ENCODE assay signal across 10 mouse cellular contexts in genomic region chr4:134663052-134663451, GRCm38 (mm10). TPM values are rescaled to one million over a fixed set of nuclear protein-coding genes. Genes with fewer than 3 reads are reported as not detected.
A peak's percentile ranks its signal among the peaks of the same experiment; 100 is the strongest.
DNase-seq lines count a peak whose midpoint lies in the region; ATAC-seq lines count a peak whose summit lies in the region.
"Had no signal": no experiment of that assay in that cellular context is flagged by ENCODE, and none has a peak within 500 bp of the region (broad histone marks: within the 10 kb centered on the region; RNA-seq: fewer than 3 reads in every experiment).

No protein-coding gene starts in this region.

- 36% methylated on average over 10 of the region's 10 CpGs for WGBS in intestine, embryonic 16.5 days

- ATAC-seq in common myeloid progenitor, adult 5-6 weeks (replicated peaks; ENCODE audit: low read depth, poor library complexity, severe bottlenecking) = peak; percentile 85
- ATAC-seq in intestine, embryonic 16.5 days = peak; percentile 58; the same call in 1 of the 2 replicates
- ATAC-seq: inflammation-experienced regulatory T-cells, adult 6 months had no signal

- H3K36me3 ChIP-seq in intestine, embryonic 16.5 days (ENCODE audit: control insufficient read depth, insufficient read depth, low read length) = no peaks in the 10 kb centered on the region
- H3K36me3 ChIP-seq: liver, embryonic 15.5 days; neural tube, embryonic 13.5 days had no signal

- H3K4me1 ChIP-seq in intestine, embryonic 16.5 days (ENCODE audit: control insufficient read depth, insufficient read depth, low read length) = peaks cover 13% of the 10 kb centered on the region

- H3K4me2 ChIP-seq in intestine, embryonic 16.5 days (ENCODE audit: low read depth, low read length) = no peak overlapping the region
- H3K4me2 ChIP-seq: liver, embryonic 15.5 days; neural tube, embryonic 13.5 days had no signal

- no peak overlapping the region for H3K9ac ChIP-seq in intestine, embryonic 16.5 days (ENCODE audit: low read depth, low read length)
- H3K9ac ChIP-seq: liver, embryonic 15.5 days; neural tube, embryonic 13.5 days had no signal

- H3K27ac ChIP-seq in intestine, embryonic 16.5 days (ENCODE audit: low read length) = no peak overlapping the region
- H3K27ac ChIP-seq: liver, embryonic 15.5 days; neural tube, embryonic 13.5 days had no signal

- peak; percentile 28 for DNase-seq in urinary bladder, postnatal 14 days (ENCODE audit: low spot score)
- no peak for DNase-seq in urinary bladder, adult 2 months (ENCODE audit: low spot score)
- no peak for DNase-seq in lung, postnatal 36 days
- DNase-seq in lung, postnatal 10 days = no peak
- DNase-seq in right cerebral cortex, postnatal 36 days (ENCODE audit: low spot score in 2 of 2) = no peak

- H3K4me3 ChIP-seq in intestine, embryonic 16.5 days (ENCODE audit: low read length) = no peak overlapping the region
- H3K4me3 ChIP-seq: liver, embryonic 15.5 days; neural tube, embryonic 13.5 days had no signal

- H3K9me3 ChIP-seq in intestine, embryonic 16.5 days (ENCODE audit: control insufficient read depth, low read length) = no peaks in the 10 kb centered on the region
- H3K9me3 ChIP-seq: liver, embryonic 15.5 days; neural tube, embryonic 13.5 days had no signal

- H3K27me3 ChIP-seq in intestine, embryonic 16.5 days (replicated peaks; ENCODE audit: control insufficient read depth, insufficient read depth, low read length) = no peaks in the 10 kb centered on the region
- H3K27me3 ChIP-seq: neural tube, embryonic 13.5 days had no signal

RNA-seq across cellular contexts. Expression of gene Man1c1, which starts 41.0 kb away (rescaled TPM):
- polyA plus RNA-seq in urinary bladder, adult 2 months (2012; rRNA removed) = 7.3 and 12.7 TPM in 2 replicates
- total RNA-seq in common myeloid progenitor, adult 5-6 weeks (2017) = 1.2 and 1.6 TPM in 2 replicates
- 1.3 and 1.5 TPM in 2 replicates for polyA plus RNA-seq in intestine, embryonic 16.5 days (2015; fragmentation: Nextera tagmentation; extraction: Ambion mirVana)
